Mouse (Mus musculus) naive thymus-derived CD4-positive, alpha-beta T cell, adult 2 months (primary cell): Measurements from ENCODE around the gene Masp2.
A peak's percentile ranks its signal among the peaks of the same experiment; 100 is the strongest.

Experiments
- DNase-seq: peaks from one replicate; pipeline ENCODE4 v3.0.0-alpha.2; 2011; ENCODE audit warnings: low read depth

Gene Masp2

GRCm38 (mm10) chr4:148638302-148638701 is 35.9 kb downstream of the Masp2 start:
- no peak for DNase-seq

- no peak for DNase-seq
Observed at GRCm38 (mm10) chr4:148639455-148639854, 37.1 kb downstream of the Masp2 start.

- no peak for DNase-seq
Observed at GRCm38 (mm10) chr4:148641121-148641520, 38.8 kb downstream of the Masp2 start.

- DNase-seq, result no peak
Observed at GRCm38 (mm10) chr4:148643291-148644156, 41.2 kb downstream of the Masp2 start, which contains the start of gene Gm572. Gm572 (plus strand) TSS chr4:148643317.

- DNase-seq, result peak; percentile 89
Observed at GRCm38 (mm10) chr4:148644157-148644511, 41.8 kb downstream of the Masp2 start.

GRCm38 (mm10) chr4:148644926-148645325 is 42.6 kb downstream of the Masp2 start:
- DNase-seq, result no peak

- no peak for DNase-seq
Observed at GRCm38 (mm10) chr4:148646616-148647015, 44.3 kb downstream of the Masp2 start.

- DNase-seq, result no peak
Observed at GRCm38 (mm10) chr4:148649309-148649708, 47.0 kb downstream of the Masp2 start.

GRCm38 (mm10) chr4:148651045-148651444 is 48.7 kb downstream of the Masp2 start:
- no peak for DNase-seq

GRCm38 (mm10) chr4:148654701-148655398 is 52.5 kb downstream of the Masp2 start:
- peak; percentile 56 for DNase-seq

GRCm38 (mm10) chr4:148656691-148657258 is 54.4 kb downstream of the Masp2 start:
- no peak for DNase-seq

- DNase-seq, result peak; percentile 62
Observed at GRCm38 (mm10) chr4:148657776-148658175, 55.4 kb downstream of the Masp2 start.

GRCm38 (mm10) chr4:148660174-148660573 is 57.8 kb downstream of the Masp2 start:
- no peak for DNase-seq

GRCm38 (mm10) chr4:148662168-148662965 is 60.0 kb downstream of the Masp2 start:
- peak; percentile 83 for DNase-seq

GRCm38 (mm10) chr4:148663326-148663725 is 61.0 kb downstream of the Masp2 start:
- DNase-seq, result no peak

- no peak for DNase-seq
Observed at GRCm38 (mm10) chr4:148664021-148664420, 61.7 kb downstream of the Masp2 start.
